Mouse (Mus musculus): ENCODE measurements around the gene St7. TPM values are rescaled to one million over a fixed set of nuclear protein-coding genes. Genes with fewer than 3 reads are reported as not detected.

St7 gene
- polyA plus RNA-seq, 1 experiment from 2014 or later, result 44.0 TPM

DNA sequence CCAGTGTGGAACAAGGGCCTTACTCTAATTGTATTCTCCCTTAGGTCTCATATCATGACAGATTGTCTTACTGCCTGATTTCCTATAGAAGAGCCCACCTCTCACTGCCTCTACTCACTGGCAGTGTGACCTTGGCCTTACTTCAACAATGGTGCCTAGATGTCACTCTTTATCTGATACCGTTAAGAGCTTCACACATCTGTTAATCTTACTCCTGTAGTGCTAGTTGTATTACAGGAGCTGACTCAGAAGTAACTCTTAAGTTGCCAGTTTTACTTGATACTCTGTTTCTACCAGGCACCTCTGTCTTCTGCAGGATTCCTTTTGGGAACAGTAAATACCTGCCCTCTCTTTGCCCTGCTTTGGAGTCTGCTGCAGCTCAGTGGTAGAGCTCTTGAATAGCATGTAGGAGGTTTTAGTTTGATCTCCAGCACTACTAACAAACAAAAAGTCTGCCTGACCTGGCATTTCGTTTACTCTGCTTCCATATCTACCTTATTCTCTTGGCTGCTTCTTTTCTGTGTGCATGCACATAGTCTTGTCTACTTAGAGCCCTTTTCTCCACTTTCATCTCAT lies 121.4 kb downstream of the St7 start:
- no peak overlapping the region for H3K4me3 ChIP-seq (ENCODE audit: low read depth, low read length)
- no peak for TF ChIP-seq CTCF (IDR thresholded peaks at IDR 0.05; ENCODE audit: low read depth)
- WGBS, result 28% methylated on average over 2 of the region's 2 CpGs
- no peaks in the 10 kb centered on the region for H3K36me3 ChIP-seq (ENCODE audit: insufficient read depth)
- DNase-seq, result no peak
- H3K4me1 ChIP-seq (ENCODE audit: insufficient read depth), result no peaks in the 10 kb centered on the region
- no peaks in the 10 kb centered on the region for H3K27me3 ChIP-seq (ENCODE audit: insufficient read depth, low read length)
- ATAC-seq (ENCODE audit: insufficient read depth), result no peak
- no peaks in the 10 kb centered on the region for H3K9me3 ChIP-seq (ENCODE audit: low read depth, low read length)
- H3K4me2 ChIP-seq, result no peak overlapping the region
- no peak overlapping the region for H3K9ac ChIP-seq
- H3K27ac ChIP-seq (ENCODE audit: low read depth), result no peak overlapping the region

DNA sequence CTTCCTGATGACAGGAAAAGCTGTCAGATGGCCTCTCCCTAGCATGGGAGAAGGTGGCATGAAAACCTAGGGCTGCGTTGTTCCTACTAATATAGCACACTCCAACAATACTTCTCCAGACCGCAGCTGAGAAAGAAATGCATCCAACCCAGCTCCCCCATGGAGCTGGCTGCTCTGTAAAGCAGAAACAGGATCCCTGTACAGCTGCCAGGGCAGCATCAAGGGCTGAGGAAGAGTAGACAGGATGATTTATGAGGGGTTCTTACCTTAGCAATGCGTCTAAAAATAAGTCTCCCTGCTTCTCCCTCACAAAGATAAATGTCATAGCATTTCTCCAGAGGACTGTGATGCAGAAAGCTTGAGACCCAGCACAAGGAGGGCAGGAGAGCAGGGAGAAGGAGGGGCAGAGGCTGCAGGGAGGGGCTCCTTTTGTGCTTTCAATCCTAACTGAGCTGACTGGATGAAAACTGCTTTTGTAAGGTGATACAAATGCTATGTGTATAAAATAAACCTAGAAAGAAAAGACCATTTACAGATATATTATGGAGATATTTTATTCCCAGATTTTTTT lies 124.2 kb downstream of the St7 start:
- H3K9ac ChIP-seq, result no peak overlapping the region
- H3K27ac ChIP-seq (ENCODE audit: low read depth), result no peak overlapping the region

GRCm38 (mm10) chr6:17823614-17824013 lies 130.9 kb downstream of the St7 start:
- H3K4me1 ChIP-seq (ENCODE audit: insufficient read depth), result no peaks in the 10 kb centered on the region
- no peak for TF ChIP-seq CTCF (IDR thresholded peaks at IDR 0.05; ENCODE audit: low read depth)
- 95% methylated on average over 2 of the region's 2 CpGs for WGBS
- DNase-seq, result no peak
- no peak overlapping the region for H3K27ac ChIP-seq (ENCODE audit: low read depth)
- H3K9ac ChIP-seq, result no peak overlapping the region
- H3K27me3 ChIP-seq (ENCODE audit: insufficient read depth, low read length), result no peaks in the 10 kb centered on the region
- ATAC-seq (ENCODE audit: insufficient read depth), result no peak
- no peaks in the 10 kb centered on the region for H3K9me3 ChIP-seq (ENCODE audit: low read depth, low read length)
- no peak overlapping the region for H3K4me3 ChIP-seq (ENCODE audit: low read depth, low read length)
- peaks cover 9% of the 10 kb centered on the region; the same call in 1 of the 2 replicates for H3K36me3 ChIP-seq (ENCODE audit: insufficient read depth)
- H3K4me2 ChIP-seq, result no peak overlapping the region

More for the DNA sequence above, 124.2 kb downstream of the St7 start:
- H3K9me3 ChIP-seq (ENCODE audit: low read depth, low read length), result no peaks in the 10 kb centered on the region
- DNase-seq (no peak), ATAC-seq (ENCODE audit: insufficient read depth) (peak; percentile 47)
- no peak overlapping the region for H3K4me3 ChIP-seq (ENCODE audit: low read depth, low read length)
- no peaks in the 10 kb centered on the region for H3K4me1 ChIP-seq (ENCODE audit: insufficient read depth)
- no peak overlapping the region for H3K4me2 ChIP-seq
- no peak for TF ChIP-seq CTCF (IDR thresholded peaks at IDR 0.05; ENCODE audit: low read depth)
- 14% methylated on average over 3 of the region's 3 CpGs for WGBS
- peaks cover 9% of the 10 kb centered on the region; the same call in 1 of the 2 replicates for H3K36me3 ChIP-seq (ENCODE audit: insufficient read depth)
- no peaks in the 10 kb centered on the region for H3K27me3 ChIP-seq (ENCODE audit: insufficient read depth, low read length)

GRCm38 (mm10) chr6:17824735-17825134 lies 132.0 kb downstream of the St7 start:
- no peak for TF ChIP-seq CTCF (IDR thresholded peaks at IDR 0.05; ENCODE audit: low read depth)
- H3K4me2 ChIP-seq, result no peak overlapping the region
- 100% methylated on average over 1 of the region's 1 CpGs for WGBS
- no peaks in the 10 kb centered on the region for H3K27me3 ChIP-seq (ENCODE audit: insufficient read depth, low read length)
- ATAC-seq (ENCODE audit: insufficient read depth) (no peak), DNase-seq (no peak)
- H3K4me3 ChIP-seq (ENCODE audit: low read depth, low read length), result no peak overlapping the region
- peaks cover 9% of the 10 kb centered on the region; the same call in 1 of the 2 replicates for H3K36me3 ChIP-seq (ENCODE audit: insufficient read depth)
- peaks cover under 1% of the 10 kb centered on the region; the same call in 1 of the 2 replicates for H3K9me3 ChIP-seq (ENCODE audit: low read depth, low read length)
- H3K27ac ChIP-seq (ENCODE audit: low read depth), result no peak overlapping the region
- no peak overlapping the region for H3K9ac ChIP-seq
- no peaks in the 10 kb centered on the region for H3K4me1 ChIP-seq (ENCODE audit: insufficient read depth)

DNA sequence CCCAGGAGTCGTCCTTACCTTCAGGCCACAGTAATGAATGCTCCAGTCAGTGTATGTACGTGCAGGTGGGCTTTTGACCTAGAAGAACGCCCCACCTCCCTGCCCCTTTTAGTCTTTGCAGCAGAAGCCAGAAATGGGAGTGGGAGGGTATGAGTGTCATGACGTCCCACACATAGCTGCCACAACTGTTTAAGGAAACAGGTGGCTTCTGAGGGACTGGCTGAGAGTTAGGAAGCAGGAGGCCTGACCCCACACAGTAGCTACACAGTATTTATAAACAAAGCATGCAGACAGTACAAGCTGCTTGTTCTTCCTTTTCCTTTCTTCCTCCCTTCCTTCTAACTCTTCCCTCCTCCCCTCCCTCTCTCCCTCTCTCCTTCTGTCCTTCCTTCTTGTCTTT lies 135.6 kb downstream of the St7 start:
- no peak for TF ChIP-seq CTCF (IDR thresholded peaks at IDR 0.05; ENCODE audit: low read depth)
- Histone ChIP-seq H3K9ac (no peak overlapping the region), H3K27me3 (ENCODE audit: insufficient read depth, low read length) (no peaks in the 10 kb centered on the region), H3K27ac (ENCODE audit: low read depth) (no peak overlapping the region), H3K4me3 (ENCODE audit: low read depth, low read length) (no peak overlapping the region), H3K4me1 (ENCODE audit: insufficient read depth) (no peaks in the 10 kb centered on the region), H3K9me3 (ENCODE audit: low read depth, low read length) (peaks cover 4% of the 10 kb centered on the region; the same call in 1 of the 2 replicates), H3K4me2 (no peak overlapping the region), H3K36me3 (ENCODE audit: insufficient read depth) (0 out of 2 replicates have a peak, but pooled peaks cover 4% of the 10 kb centered on the region)
- DNase-seq, result peak; percentile 36
- peak; percentile 74; the same call in 1 of the 2 replicates for ATAC-seq (ENCODE audit: insufficient read depth)
- WGBS, result 54% methylated on average over 4 of the region's 4 CpGs

DNA sequence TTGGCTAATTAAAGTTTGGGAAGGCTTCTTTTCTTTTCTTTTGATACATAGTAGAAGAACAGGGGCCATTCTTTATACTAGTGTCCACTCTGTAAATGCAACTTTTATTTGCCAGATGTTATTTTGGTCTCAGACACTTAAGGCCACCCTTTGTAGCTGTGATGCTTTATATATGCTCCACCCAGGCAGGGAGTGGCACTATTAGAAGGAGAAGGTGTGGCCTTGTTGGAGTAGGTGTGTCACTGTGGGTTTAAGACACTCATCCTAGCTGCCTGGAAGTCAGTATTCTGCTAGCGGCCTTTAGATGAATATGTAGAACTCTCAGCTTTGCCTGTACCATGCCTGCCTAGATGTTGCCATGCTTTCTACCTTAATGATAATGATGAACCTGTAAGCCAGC lies 137.2 kb downstream of the St7 start:
- ATAC-seq (ENCODE audit: insufficient read depth), result no peak
- 92% methylated on average over 1 of the region's 1 CpGs for WGBS

GRCm38 (mm10) chr6:17834493-17834892 lies 141.8 kb downstream of the St7 start:
- 0 out of 2 replicates have a peak, but pooled peaks cover 4% of the 10 kb centered on the region for H3K36me3 ChIP-seq (ENCODE audit: insufficient read depth)
- no peak overlapping the region for H3K9ac ChIP-seq
- TF ChIP-seq CTCF (IDR thresholded peaks at IDR 0.05; ENCODE audit: low read depth), result peak; percentile 75
- H3K4me2 ChIP-seq, result no peak overlapping the region
- H3K4me1 ChIP-seq (ENCODE audit: insufficient read depth), result no peaks in the 10 kb centered on the region
- no peak overlapping the region for H3K27ac ChIP-seq (ENCODE audit: low read depth)
- WGBS, result 39% methylated on average over 7 of the region's 7 CpGs
- H3K9me3 ChIP-seq (ENCODE audit: low read depth, low read length), result peaks cover 4% of the 10 kb centered on the region; the same call in 1 of the 2 replicates
- no peak overlapping the region for H3K4me3 ChIP-seq (ENCODE audit: low read depth, low read length)
- no peaks in the 10 kb centered on the region for H3K27me3 ChIP-seq (ENCODE audit: insufficient read depth, low read length)
- DNase-seq (peak; percentile 85), ATAC-seq (ENCODE audit: insufficient read depth) (no peak)

More for the DNA sequence above, 137.2 kb downstream of the St7 start:
- Histone ChIP-seq H3K4me3 (ENCODE audit: low read depth, low read length) (no peak overlapping the region), H3K9ac (no peak overlapping the region), H3K4me2 (no peak overlapping the region), H3K36me3 (ENCODE audit: insufficient read depth) (0 out of 2 replicates have a peak, but pooled peaks cover 4% of the 10 kb centered on the region), H3K9me3 (ENCODE audit: low read depth, low read length) (peaks cover 4% of the 10 kb centered on the region; the same call in 1 of the 2 replicates), H3K4me1 (ENCODE audit: insufficient read depth) (no peaks in the 10 kb centered on the region), H3K27ac (ENCODE audit: low read depth) (no peak overlapping the region), H3K27me3 (ENCODE audit: insufficient read depth, low read length) (no peaks in the 10 kb centered on the region)
- DNase-seq, result no peak
- no peak for TF ChIP-seq CTCF (IDR thresholded peaks at IDR 0.05; ENCODE audit: low read depth)

Measured in lung, embryonic 14.5 days (tissue).